Mouse (Mus musculus): ENCODE data around the gene Gns.

GRCm38 (mm10) chr10:121422294-121422693 is 57.4 kb downstream of the Gns start:
- TF ChIP-seq ZC3H11A (IDR thresholded peaks at IDR 0.05; ENCODE audit: borderline replicate concordance, low read depth, low read length) = no peak
- no peak for TF ChIP-seq ZNF384 (IDR thresholded peaks at IDR 0.05; ENCODE audit: low read depth, low read length)
- TF ChIP-seq HCFC1 (IDR thresholded peaks at IDR 0.05; ENCODE audit: borderline replicate concordance, insufficient read depth, low read length) = no peak
- no peak for TF ChIP-seq CHD2 (IDR thresholded peaks at IDR 0.05; ENCODE audit: low read depth, low read length)
- no peak for TF ChIP-seq MAFK (IDR thresholded peaks at IDR 0.05; ENCODE audit: insufficient read depth, low read depth, low read length)
